Mouse (Mus musculus) ES-E14 (cell line): ENCODE results near the gene BC016579. TPM values are rescaled to one million over a fixed set of nuclear protein-coding genes. Genes with fewer than 3 reads are reported as not detected.
A peak's percentile ranks its signal among the peaks of the same experiment; 100 is the strongest.

Experiments used
- DNase-seq: peaks from one replicate; pipeline ENCODE4 v3.0.0-alpha.2; 2013; ENCODE audit warnings: low read depth, low spot score
- H3K27ac ChIP-seq: 2 replicates; pipeline ENCODE4 v1.5.1; 2012; ENCODE audit warnings: low read depth, mild to moderate bottlenecking, low read length, moderate library complexity, mixed read lengths; ENCODE audit not compliant: poor library complexity, insufficient read depth, severe bottlenecking
- H3K36me3 ChIP-seq: 2 replicates; pipeline ENCODE4 v1.6.1; 2012; ENCODE audit warnings: mild to moderate bottlenecking, low read length, moderate library complexity, mixed read lengths; ENCODE audit not compliant: control insufficient read depth, poor library complexity, insufficient read depth, severe bottlenecking
- H3K4me1 ChIP-seq, 2 experiments: fragments of 150-350 bp in 1 of 2; sonication (generic) in 1 of 2; 2 replicates each; pipeline ENCODE4 v1.6.1; 2012; ENCODE audit warnings: low read length in 2 of 2, mild to moderate bottlenecking in 1 of 2, mixed read lengths in 1 of 2; ENCODE audit not compliant: control insufficient read depth in 2 of 2, insufficient read depth in 2 of 2, poor library complexity in 1 of 2
- H3K4me3 ChIP-seq, 2 experiments: fragments of 150-350 bp in 1 of 2; sonication (generic) in 1 of 2; 2 replicates each; pipeline ENCODE4 v1.5.1; 2012; ENCODE audit warnings: low read length in 2 of 2, low read depth in 1 of 2, mild to moderate bottlenecking in 1 of 2, mixed read lengths in 1 of 2; ENCODE audit not compliant: insufficient read depth in 1 of 2, poor library complexity in 1 of 2, severe bottlenecking in 1 of 2
- H3K9ac ChIP-seq: 2 replicates; pipeline ENCODE4 v1.6.1; 2012; ENCODE audit warnings: low read depth, mild to moderate bottlenecking, low read length, mixed read lengths; ENCODE audit not compliant: poor library complexity, insufficient read depth, severe bottlenecking
- H3K9me3 ChIP-seq: fragments of 150-350 bp; sonication (generic); 2 replicates; pipeline ENCODE4 v1.6.1; 2012; ENCODE audit warnings: low read depth, mild to moderate bottlenecking, low read length; ENCODE audit not compliant: control insufficient read depth, insufficient read depth
- CHD2 ChIP-seq: IDR thresholded peaks from 2 replicates; pipeline ENCODE4 v1.6.1; 2014; ENCODE audit warnings: mild to moderate bottlenecking, low read depth, low read length, inconsistent platforms
- HCFC1 ChIP-seq: IDR thresholded peaks from 2 replicates; pipeline ENCODE4 v1.6.1; 2012; ENCODE audit warnings: low read length, inconsistent platforms, borderline replicate concordance; ENCODE audit not compliant: insufficient read depth
- MAFK ChIP-seq: IDR thresholded peaks from 2 replicates; pipeline ENCODE4 v1.6.1; 2014; ENCODE audit warnings: mild to moderate bottlenecking, low read depth, low read length, inconsistent platforms; ENCODE audit not compliant: insufficient read depth
- ZC3H11A ChIP-seq: IDR thresholded peaks from 2 replicates; pipeline ENCODE4 v1.6.1; 2012; ENCODE audit warnings: low read depth, mild to moderate bottlenecking, inconsistent platforms, low read length, borderline replicate concordance
- ZNF384 ChIP-seq: IDR thresholded peaks from 2 replicates; pipeline ENCODE4 v1.6.1; 2012; ENCODE audit warnings: low read depth, low read length, inconsistent platforms
- in situ Hi-C, 2 experiments: fragments of 600-800 bp; cut with MboI; formaldehyde crosslinking; loops; one replicate each; pipeline ENCODE4 v1.15.1; 2025; ENCODE audit warnings: low sequenced_read_pairs in 2 of 2, inconsistent platforms in 1 of 2; ENCODE audit not compliant: unreplicated experiment in 2 of 2
- total RNA-seq: library from RNA; depleted of rRNA; stranded (reverse); fragments of 300-350 nt; gene quantifications from 2 replicates; pipeline ENCODE4 v1.2.3, GENCODE M21; 2012

Gene BC016579
- total RNA-seq, 1 experiment: 0.27 TPM

- DNase-seq: no peak
- TF ChIP-seq ZC3H11A: no peak
- TF ChIP-seq MAFK: no peak
- TF ChIP-seq ZNF384: no peak
- TF ChIP-seq CHD2: no peak
- no peak for TF ChIP-seq HCFC1
- no peak overlapping the region for H3K27ac ChIP-seq
- H3K4me3 ChIP-seq: peak overlapping the region; percentile 36 to 59
- no peaks in the 10 kb centered on the region for H3K36me3 ChIP-seq
- 0 out of 4 replicates have a peak, but pooled peaks cover 0 to 2% of the 10 kb centered on the region in 2 experiments for H3K4me1 ChIP-seq
- H3K9me3 ChIP-seq: no peaks in the 10 kb centered on the region
- in situ Hi-C loops: no loop called here
- no peak overlapping the region for H3K9ac ChIP-seq
Observed at GRCm38 (mm10) chr16:45653009-45653933, 597 bp downstream of the BC016579 start.

- Histone ChIP-seq H3K9ac (no peak overlapping the region), H3K27ac (no peak overlapping the region), H3K4me1 (0 out of 4 replicates have a peak, but pooled peaks cover 0 to 2% of the 10 kb centered on the region in 2 experiments), H3K36me3 (no peaks in the 10 kb centered on the region), H3K4me3 (no peak overlapping the region), H3K9me3 (no peaks in the 10 kb centered on the region)
- TF ChIP-seq CHD2 (no peak), HCFC1 (no peak), MAFK (no peak), ZC3H11A (no peak), ZNF384 (no peak)
- in situ Hi-C loops: no loop called here
- DNase-seq: no peak
Observed at GRCm38 (mm10) chr16:45651497-45651896, 2.4 kb downstream of the BC016579 start.

GRCm38 (mm10) chr16:45644380-45644779, 9.5 kb downstream of the BC016579 start:
- TF ChIP-seq ZNF384 (no peak), ZC3H11A (no peak), MAFK (no peak), CHD2 (no peak), HCFC1 (no peak)
- in situ Hi-C loops: no loop called here
- no peak overlapping the region for H3K27ac ChIP-seq
- H3K4me1 ChIP-seq: no peaks in the 10 kb centered on the region; a peak in 1 of 4 replicates
- no peak overlapping the region for H3K4me3 ChIP-seq
- H3K9ac ChIP-seq: no peak overlapping the region
- no peaks in the 10 kb centered on the region for H3K36me3 ChIP-seq
- no peaks in the 10 kb centered on the region for H3K9me3 ChIP-seq
- peak; percentile 6 for DNase-seq

- no peak overlapping the region for H3K9ac ChIP-seq
- no peak overlapping the region for H3K27ac ChIP-seq
- TF ChIP-seq ZNF384 (no peak), ZC3H11A (no peak), HCFC1 (no peak), CHD2 (no peak), MAFK (no peak)
- in situ Hi-C loops: no loop called here
- H3K4me3 ChIP-seq: no peak overlapping the region
- H3K9me3 ChIP-seq: no peaks in the 10 kb centered on the region
- no peak for DNase-seq
- no peaks in the 10 kb centered on the region for H3K36me3 ChIP-seq
- no peaks in the 10 kb centered on the region; a peak in 1 of 4 replicates for H3K4me1 ChIP-seq
Observed at GRCm38 (mm10) chr16:45643944-45644343, 9.9 kb downstream of the BC016579 start.
